Mouse (Mus musculus): ENCODE data around the gene Abca1.

DNA sequence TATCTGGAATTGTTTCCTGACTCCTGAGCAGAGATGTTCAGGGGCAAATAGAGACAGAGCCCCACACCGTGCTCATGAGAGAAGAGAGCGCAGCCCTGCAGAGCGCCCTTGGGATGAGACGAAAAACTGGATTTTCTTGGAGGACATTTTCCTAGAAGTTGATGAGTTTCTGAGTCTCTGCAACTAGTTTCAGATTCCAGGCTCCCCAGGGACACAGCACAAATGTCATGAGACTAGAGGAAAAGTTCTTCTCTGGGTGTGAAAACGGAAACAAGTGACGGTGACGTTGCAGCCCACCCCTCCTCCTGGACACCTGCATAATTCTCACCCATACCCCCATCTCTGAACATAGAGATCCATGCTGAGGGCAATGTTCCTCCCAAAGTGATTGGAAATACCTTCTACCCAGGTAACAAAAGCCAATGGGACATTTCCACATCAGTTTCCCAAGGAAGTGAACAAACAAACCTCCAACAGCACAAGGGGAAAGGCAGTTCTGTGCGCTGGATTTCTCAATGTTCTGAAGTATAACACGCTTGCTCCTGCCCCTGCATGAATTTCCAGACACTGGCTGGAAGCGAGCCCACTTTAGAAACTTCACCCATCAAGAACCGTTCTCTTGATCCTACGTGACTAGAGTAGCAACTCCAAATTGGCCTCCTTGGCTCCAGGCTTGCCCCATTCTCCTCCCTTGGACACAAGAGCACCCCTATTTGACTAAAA, 13.3 kb downstream of the Abca1 start:
- no peak for TF ChIP-seq ZC3H11A (IDR thresholded peaks at IDR 0.05; ENCODE audit: borderline replicate concordance, low read depth, low read length)
- no peak for TF ChIP-seq ZNF384 (IDR thresholded peaks at IDR 0.05; ENCODE audit: low read depth, low read length)
- no peak for TF ChIP-seq MAFK (IDR thresholded peaks at IDR 0.05; ENCODE audit: insufficient read depth, low read depth, low read length)

All from ES-E14 (cell line).